Mouse (Mus musculus) kidney, postnatal 0 days (tissue): ENCODE results near the gene Dpp9. TPM values are rescaled to one million over a fixed set of nuclear protein-coding genes. Genes with fewer than 3 reads are reported as not detected.

Source experiments
- ATAC-seq: fragments of 200-750 bp; cut with Nextera tagmentation; replicated peaks from 2 replicates; pipeline ENCODE4 v1.8.0; 2017; ENCODE audit warnings: low read depth, moderate number of reproducible peaks, moderate TSS enrichment, moderate library complexity; ENCODE audit not compliant: low FRiP score
- DNase-seq: peaks from one replicate; pipeline ENCODE4 v3.0.0-alpha.2; 2016; ENCODE audit warnings: low spot score
- H3K27ac ChIP-seq: fragments of 300-500 bp; sonication (generic); 2 replicates; pipeline ENCODE4 v1.5.1; 2014; ENCODE audit warnings: mild to moderate bottlenecking
- H3K27me3 ChIP-seq: fragments of 300-500 bp; sonication (generic); 2 replicates; pipeline ENCODE4 v1.6.1; 2014; ENCODE audit warnings: low read length, mixed read lengths; ENCODE audit not compliant: insufficient read depth
- H3K36me3 ChIP-seq: fragments of 300-500 bp; sonication (generic); 2 replicates; pipeline ENCODE4 v1.6.1; 2014; ENCODE audit warnings: low read length, mixed read lengths; ENCODE audit not compliant: insufficient read depth
- H3K4me1 ChIP-seq: fragments of 300-500 bp; sonication (generic); replicated peaks from 2 replicates; pipeline ENCODE4 v1.6.1; 2014; ENCODE audit warnings: antibody characterized with exemption, low read length, mixed read lengths; ENCODE audit not compliant: insufficient read depth
- H3K4me2 ChIP-seq: fragments of 300-500 bp; sonication (generic); 2 replicates; pipeline ENCODE4 v1.6.1; 2014; ENCODE audit warnings: mild to moderate bottlenecking, low read length, moderate library complexity, mixed read lengths
- H3K4me3 ChIP-seq: fragments of 300-500 bp; sonication (generic); replicated peaks from 2 replicates; pipeline ENCODE4 v1.5.1; 2014; ENCODE audit warnings: low read depth, low read length
- H3K9ac ChIP-seq: fragments of 300-500 bp; sonication (generic); 2 replicates; pipeline ENCODE4 v1.6.1; 2014; ENCODE audit warnings: low read depth, low read length
- H3K9me3 ChIP-seq: fragments of 300-500 bp; sonication (generic); replicated peaks from 2 replicates; pipeline ENCODE4 v1.6.1; 2016; ENCODE audit warnings: low read length, inconsistent platforms, mixed read lengths
- CTCF ChIP-seq: IDR thresholded peaks from 2 replicates; pipeline ENCODE4 v1.5.1; 2016; ENCODE audit warnings: antibody characterized with exemption, low read depth, mild to moderate bottlenecking, moderate library complexity
- WGBS: fragments of 180-500 bp; shearing (Covaris S2); extraction: QIAGEN DNeasy Blood & Tissue Kit; methylation state at CpG from one replicate; pipeline ENCODE4 v1.1.7; 2014; 5-methylcytosine and 5-hydroxymethylcytosine counted together
- polyA plus RNA-seq: library from polyadenylated mRNA; unstranded; fragments of >200 nt; fragmentation: Nextera tagmentation; extraction: Ambion mirVana; gene quantifications from 2 replicates; pipeline ENCODE4 v1.2.1, GENCODE M21; 2015

Dpp9 gene
- polyA plus RNA-seq, 1 experiment from 2014 or later: 22.1 TPM

- Histone ChIP-seq H3K9ac (peak overlapping the region; percentile 48; the same call in 1 of the 2 replicates), H3K4me2 (peak overlapping the region; percentile 78), H3K4me3 (peak overlapping the region; percentile 67), H3K4me1 (peaks cover 17% of the 10 kb centered on the region; the same call in 1 of the 2 replicates), H3K27me3 (no peaks in the 10 kb centered on the region), H3K9me3 (no peaks in the 10 kb centered on the region), H3K36me3 (peaks cover 23% of the 10 kb centered on the region; the same call in 1 of the 2 replicates), H3K27ac (peak overlapping the region; percentile 92)
- 1% methylated on average over 32 of the region's 32 CpGs for WGBS
- TF ChIP-seq CTCF: peak; percentile 95
- DNase-seq (peak; percentile 99), ATAC-seq (peak; percentile 90)
Observed at GRCm38 (mm10) chr17:56255863-56256238, 37.1 kb upstream of the Dpp9 start.

GRCm38 (mm10) chr17:56255429-56255828 is 36.7 kb upstream of the Dpp9 start:
- WGBS: 18% methylated on average over 9 of the region's 9 CpGs
- H3K4me1 ChIP-seq: peaks cover 16% of the 10 kb centered on the region; the same call in 1 of the 2 replicates
- DNase-seq (peak; percentile 66), ATAC-seq (peak; percentile 1; the same call in 1 of the 2 replicates)
- H3K27me3 ChIP-seq: no peaks in the 10 kb centered on the region
- TF ChIP-seq CTCF: no peak
- no peaks in the 10 kb centered on the region for H3K9me3 ChIP-seq
- no peak overlapping the region for H3K4me2 ChIP-seq
- no peak overlapping the region for H3K4me3 ChIP-seq
- H3K9ac ChIP-seq: no peak overlapping the region
- peaks cover 19% of the 10 kb centered on the region; the same call in 1 of the 2 replicates for H3K36me3 ChIP-seq
- 0 out of 2 replicates have a peak overlapping the region, but pooled peaks have one; percentile 92 for H3K27ac ChIP-seq

GRCm38 (mm10) chr17:56254695-56255094 is 36.0 kb upstream of the Dpp9 start:
- H3K4me2 ChIP-seq: no peak overlapping the region
- DNase-seq (no peak), ATAC-seq (no peak)
- H3K4me1 ChIP-seq: peaks cover 13% of the 10 kb centered on the region; the same call in 1 of the 2 replicates
- H3K36me3 ChIP-seq: peaks cover 12% of the 10 kb centered on the region; the same call in 1 of the 2 replicates
- no peaks in the 10 kb centered on the region for H3K27me3 ChIP-seq
- no peak overlapping the region for H3K9ac ChIP-seq
- no peak overlapping the region for H3K4me3 ChIP-seq
- H3K27ac ChIP-seq: no peak overlapping the region
- no peak for TF ChIP-seq CTCF
- no peaks in the 10 kb centered on the region for H3K9me3 ChIP-seq
- 82% methylated on average over 4 of the region's 4 CpGs for WGBS

- no peak overlapping the region for H3K4me3 ChIP-seq
- DNase-seq (peak; percentile 81), ATAC-seq (no peak)
- no peaks in the 10 kb centered on the region for H3K4me1 ChIP-seq
- no peaks in the 10 kb centered on the region for H3K9me3 ChIP-seq
- no peaks in the 10 kb centered on the region for H3K36me3 ChIP-seq
- no peaks in the 10 kb centered on the region for H3K27me3 ChIP-seq
- peak; percentile 71 for TF ChIP-seq CTCF
- H3K27ac ChIP-seq: no peak overlapping the region
- WGBS: 21% methylated on average over 6 of the region's 6 CpGs
- no peak overlapping the region for H3K4me2 ChIP-seq
- H3K9ac ChIP-seq: no peak overlapping the region
Observed at GRCm38 (mm10) chr17:56251136-56251829, 32.6 kb upstream of the Dpp9 start.

- Histone ChIP-seq H3K4me2 (no peak overlapping the region), H3K9ac (no peak overlapping the region), H3K27me3 (no peaks in the 10 kb centered on the region), H3K4me3 (no peak overlapping the region), H3K9me3 (no peaks in the 10 kb centered on the region), H3K36me3 (no peaks in the 10 kb centered on the region), H3K4me1 (no peaks in the 10 kb centered on the region), H3K27ac (no peak overlapping the region)
- ATAC-seq: no peak
- 68% methylated on average over 7 of the region's 7 CpGs for WGBS
- no peak for DNase-seq
- no peak for TF ChIP-seq CTCF
Observed at GRCm38 (mm10) chr17:56245608-56246007, 26.9 kb upstream of the Dpp9 start.

- WGBS: 3% methylated on average over 33 of the region's 33 CpGs
Observed at GRCm38 (mm10) chr17:56241541-56242401, 23.1 kb upstream of the Dpp9 start.

More at GRCm38 (mm10) chr17:56241541-56242401, 23.1 kb upstream of the Dpp9 start:
- DNase-seq (peak; percentile 93), ATAC-seq (peak; percentile 74)
- Histone ChIP-seq H3K36me3 (no peaks in the 10 kb centered on the region), H3K9ac (no peak overlapping the region), H3K4me1 (no peaks in the 10 kb centered on the region), H3K4me3 (no peak overlapping the region), H3K27me3 (no peaks in the 10 kb centered on the region), H3K27ac (no peak overlapping the region), H3K9me3 (no peaks in the 10 kb centered on the region), H3K4me2 (no peak overlapping the region)
- peak; percentile 35; the same call in 1 of the 2 replicates for TF ChIP-seq CTCF
